Mouse (Mus musculus) heart, adult 2 months (tissue): ENCODE results near the gene Pxn. TPM values are rescaled to one million over a fixed set of nuclear protein-coding genes. Genes with fewer than 3 reads are reported as not detected.

ENCODE experiments used
- DNase-seq, 2 experiments: peaks; one replicate each; pipeline ENCODE4 v3.0.0; 2021
- H3K27ac ChIP-seq: fragments of 200-600 bp; 2 replicates; pipeline ENCODE4 v1.8.1; 2022
- H3K27me3 ChIP-seq: fragments of 200-500 bp; 2 replicates; pipeline ENCODE4 v1.6.1; 2012; ENCODE audit warnings: mild to moderate bottlenecking, low read length, inconsistent platforms, mixed read lengths; ENCODE audit not compliant: control insufficient read depth, insufficient read depth
- H3K36me3 ChIP-seq: fragments of 200-500 bp; 2 replicates; pipeline ENCODE4 v1.6.1; 2012; ENCODE audit warnings: low read length, inconsistent platforms; ENCODE audit not compliant: control insufficient read depth, insufficient read depth
- H3K4me1 ChIP-seq: fragments of 200-500 bp; 2 replicates; pipeline ENCODE4 v1.6.1; 2011; ENCODE audit warnings: low read length; ENCODE audit not compliant: control insufficient read depth, insufficient read depth
- H3K4me3 ChIP-seq: fragments of 200-600 bp; 2 replicates; pipeline ENCODE4 v1.8.1; 2022
- H3K79me2 ChIP-seq: fragments of 200-500 bp; replicated peaks from 2 replicates; pipeline ENCODE4 v1.6.1; 2012; ENCODE audit warnings: mild to moderate bottlenecking, inconsistent platforms, low read length, moderate library complexity, mixed read lengths; ENCODE audit not compliant: control insufficient read depth, insufficient read depth
- H3K9ac ChIP-seq: fragments of 200-500 bp; 2 replicates; pipeline ENCODE4 v1.6.1; 2012; ENCODE audit warnings: low read depth, mild to moderate bottlenecking, control low read depth, inconsistent platforms, low read length, mixed read lengths
- CTCF ChIP-seq: fragments of 200-600 bp; IDR thresholded peaks from 2 replicates; pipeline ENCODE4 v1.8.1; 2022; ENCODE audit warnings: antibody characterized with exemption, mild to moderate bottlenecking, moderate library complexity
- EP300 ChIP-seq: fragments of 200-500 bp; IDR thresholded peaks from 2 replicates; pipeline ENCODE4 v1.6.1; 2011; ENCODE audit warnings: low read depth, low read length, control low read depth; ENCODE audit not compliant: insufficient read depth
- POLR2A ChIP-seq: fragments of 200-500 bp; IDR thresholded peaks from 2 replicates; pipeline ENCODE4 v1.6.1; 2011; ENCODE audit warnings: mild to moderate bottlenecking, low read depth, low read length, control low read depth; ENCODE audit not compliant: insufficient read depth
- WGBS: fragments of 180-500 bp; shearing (Covaris S2); methylation state at CpG from one replicate; pipeline ENCODE4 v1.1.7; 2018; 5-methylcytosine and 5-hydroxymethylcytosine counted together
- intact Hi-C: fragments of 180-260 bp; cut with DNase I; formaldehyde crosslinking; loops from one replicate; pipeline ENCODE4 v1.15.1; 2025
- long read RNA-seq: library from polyadenylated mRNA; stranded (forward); transcript quantifications from one replicate; pipeline ENCODE4 v2.0.0, GENCODE M21; 2021
- polyA plus RNA-seq: library from polyadenylated mRNA; depleted of rRNA; stranded (reverse); fragments of >200 nt; gene quantifications from 2 replicates; pipeline ENCODE4 v1.2.3, GENCODE M21; 2012; rRNA removed
- total RNA-seq, 2 experiments: library from RNA; stranded (reverse); gene quantifications; 2 replicates each; pipeline ENCODE4 v1.2.3; 2021

Pxn gene
- 10 to 100 TPM; 35.9 to 37.1 TPM for total RNA-seq
- 51.9 and 56.5 TPM in 2 replicates for polyA plus RNA-seq
- long read RNA-seq, transcript Pxn-201 (11 exons, 3,706 nt), result major isoform, 23 of 43 reads
- long read RNA-seq, partial matches to known transcripts, result 8 of 43 reads
- long read RNA-seq, other reads (novel, unspliced or antisense), result 8 of 43 reads

- peak; percentile 93 to 97 for DNase-seq
- no peaks in the 10 kb centered on the region for H3K36me3 ChIP-seq
- peak within 1 kb of the TSS; percentile 98 for H3K27ac ChIP-seq
- H3K79me2 ChIP-seq, result peaks cover 11% of the 10 kb centered on the region
- H3K4me1 ChIP-seq, result peaks cover 8% of the 10 kb centered on the region
- peak within 1 kb of the TSS; percentile 99 for H3K9ac ChIP-seq
- under 1% methylated on average over 63 of the region's 74 CpGs for WGBS
- TF ChIP-seq EP300 (peak; percentile 89; the same call in 1 of the 2 replicates), CTCF (peak; percentile 83), POLR2A (peak; percentile 82)
- intact Hi-C loops, result loop anchor here (1.0 kb wide), 1 partner anchor 32 kb away; no protein-coding TSS in a partner anchor
- H3K4me3 ChIP-seq, result peak within 1 kb of the TSS; percentile 96
- no peaks in the 10 kb centered on the region for H3K27me3 ChIP-seq
Observed at GRCm38 (mm10) chr5:115506454-115507201, at the start of gene Pxn. Gene Pxn, plus strand, starts transcription at chr5:115506676.

DNA sequence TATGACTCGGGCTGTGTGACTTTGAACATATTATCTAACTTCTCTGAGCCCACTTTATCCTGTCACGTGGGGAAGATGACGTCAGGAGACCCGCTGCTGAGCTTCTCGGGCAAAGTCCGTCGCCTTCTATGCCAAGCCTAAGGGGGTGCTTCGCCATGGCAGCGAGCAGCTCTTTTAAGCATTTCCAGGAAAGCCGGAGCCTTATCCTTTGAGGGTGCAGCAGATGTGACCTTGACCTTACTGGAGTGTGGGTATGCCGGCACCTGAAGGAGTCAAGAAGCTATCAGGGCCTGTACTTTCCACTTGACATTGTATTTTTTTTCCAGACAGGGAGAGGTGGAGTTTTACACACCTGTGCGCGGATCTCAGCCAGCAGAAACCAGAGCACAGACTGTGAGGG, 47.6 kb upstream of the Pxn start:
- Histone ChIP-seq H3K27ac (no peak overlapping the region), H3K27me3 (no peaks in the 10 kb centered on the region), H3K4me1 (no peaks in the 10 kb centered on the region), H3K36me3 (no peaks in the 10 kb centered on the region), H3K79me2 (no peaks in the 10 kb centered on the region), H3K9ac (no peak overlapping the region), H3K4me3 (no peak overlapping the region)
- no peak for DNase-seq
- 57% methylated on average over 13 of the region's 13 CpGs for WGBS
- TF ChIP-seq POLR2A (no peak), CTCF (no peak), EP300 (no peak)
- intact Hi-C loops, result no loop called here

DNA sequence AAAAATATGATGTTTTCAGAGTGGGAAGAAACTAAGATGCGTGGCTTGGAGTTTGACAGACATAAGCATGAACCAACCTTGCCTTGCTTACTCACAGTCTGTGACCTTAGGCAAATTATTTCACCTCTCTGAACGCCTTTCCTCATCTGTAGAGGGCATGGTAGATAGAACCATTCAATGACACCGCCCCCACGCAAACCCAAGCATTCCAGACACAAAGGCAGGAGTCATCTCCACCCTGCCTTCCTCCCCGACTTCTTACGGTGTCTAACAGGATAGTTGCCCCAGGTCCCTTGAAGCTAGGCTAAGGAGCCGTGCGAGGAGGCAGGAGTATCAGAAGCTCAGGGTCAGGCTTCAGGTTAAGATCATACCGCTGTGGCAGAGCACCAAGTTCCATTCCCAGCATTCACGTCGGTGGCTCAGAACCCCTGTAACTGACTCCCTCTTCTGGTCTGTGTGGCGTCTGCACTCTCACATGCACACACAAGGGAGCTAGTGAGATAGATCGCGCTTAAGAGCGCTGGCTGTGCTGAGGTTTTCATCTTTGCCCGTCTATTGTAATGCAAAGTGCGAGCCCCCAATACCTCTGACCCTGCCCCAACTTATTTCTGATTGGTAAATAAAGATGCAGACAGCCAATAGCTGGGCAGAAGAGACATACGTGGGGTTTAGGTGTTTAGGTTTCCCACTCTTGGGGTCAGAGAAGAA, 41.9 kb upstream of the Pxn start:
- Histone ChIP-seq H3K9ac (no peak overlapping the region), H3K4me1 (no peaks in the 10 kb centered on the region), H3K27me3 (no peaks in the 10 kb centered on the region), H3K4me3 (no peak overlapping the region), H3K79me2 (no peaks in the 10 kb centered on the region), H3K27ac (no peak overlapping the region), H3K36me3 (no peaks in the 10 kb centered on the region)
- no peak for DNase-seq
- TF ChIP-seq EP300 (no peak), CTCF (no peak), POLR2A (no peak)
- 76% methylated on average over 18 of the region's 18 CpGs for WGBS
- intact Hi-C loops, result no loop called here

- no peak within 1 kb of the TSS for H3K9ac ChIP-seq
- 46% methylated on average over 9 of the region's 9 CpGs for WGBS
Observed at GRCm38 (mm10) chr5:115465642-115466420, 40.6 kb upstream of the Pxn start, which contains the start of gene Pla2g1b. Gene Pla2g1b, plus strand, starts transcription at chr5:115466262.

GRCm38 (mm10) chr5:115469791-115470190, 36.7 kb upstream of the Pxn start:
- TF ChIP-seq POLR2A (no peak), EP300 (no peak), CTCF (no peak)
- 60% methylated on average over 6 of the region's 6 CpGs for WGBS
- no peak for DNase-seq
- H3K27ac ChIP-seq, result no peak overlapping the region
- no peaks in the 10 kb centered on the region for H3K79me2 ChIP-seq
- H3K36me3 ChIP-seq, result no peaks in the 10 kb centered on the region
- H3K9ac ChIP-seq, result no peak overlapping the region
- H3K4me3 ChIP-seq, result no peak overlapping the region
- intact Hi-C loops, result no loop called here
- no peaks in the 10 kb centered on the region for H3K27me3 ChIP-seq
- no peaks in the 10 kb centered on the region for H3K4me1 ChIP-seq

More at GRCm38 (mm10) chr5:115465642-115466420, 40.6 kb upstream of the Pxn start, which contains the start of gene Pla2g1b:
- TF ChIP-seq EP300 (no peak), POLR2A (no peak), CTCF (peak; percentile 53)
- Histone ChIP-seq H3K79me2 (no peaks in the 10 kb centered on the region), H3K27ac (no peak within 1 kb of the TSS), H3K36me3 (no peaks in the 10 kb centered on the region), H3K4me3 (no peak within 1 kb of the TSS), H3K27me3 (no peaks in the 10 kb centered on the region), H3K4me1 (no peaks in the 10 kb centered on the region)
- intact Hi-C loops, result no loop called here
- no peak for DNase-seq
